Mouse (Mus musculus) lung, postnatal 0 days (tissue): ENCODE data around the gene Olfr1390.

ENCODE experiments used
- CTCF ChIP-seq: IDR thresholded peaks from 2 replicates; pipeline ENCODE4 v1.5.1; 2016; ENCODE audit warnings: antibody characterized with exemption, mild to moderate bottlenecking
- EP300 ChIP-seq: IDR thresholded peaks from 2 replicates; pipeline ENCODE4 v1.6.1; 2016; ENCODE audit warnings: antibody characterized with exemption, mild to moderate bottlenecking, control low read depth

DNA sequence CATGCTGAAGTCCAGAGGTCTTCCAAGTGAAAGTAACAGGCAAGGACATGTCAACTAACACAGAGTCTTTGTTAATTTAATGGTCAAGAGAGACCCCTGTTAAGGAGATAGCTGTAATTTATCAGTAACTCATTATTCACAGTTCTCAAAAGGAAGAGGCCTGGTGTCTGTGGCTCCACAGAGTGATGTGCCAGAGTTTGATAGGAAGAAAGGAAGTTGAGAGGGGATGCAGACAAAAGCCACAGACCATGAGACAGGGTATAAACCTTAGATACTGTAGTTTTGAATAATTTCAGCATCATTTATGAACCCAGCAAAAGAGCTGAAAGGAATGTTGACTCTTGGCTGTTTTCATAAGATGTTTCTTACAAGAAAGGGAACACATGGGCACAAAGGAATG is 48.1 kb downstream of the Olfr1390 start:
- TF ChIP-seq EP300 (no peak), CTCF (no peak)
